Mouse (Mus musculus): ENCODE measurements around the gene Kptn. TPM values are rescaled to one million over a fixed set of nuclear protein-coding genes. Genes with fewer than 3 reads are reported as not detected.
A peak's percentile ranks its signal among the peaks of the same experiment; 100 is the strongest.

The Kptn gene
- polyA plus RNA-seq, 1 experiment = 56.4 TPM

- no peak overlapping the region for H3K4me3 ChIP-seq (replicated peaks; ENCODE audit: insufficient read depth, low read depth, low read length)
- H3K4me1 ChIP-seq (ENCODE audit: control insufficient read depth, insufficient read depth, low read length) = peaks cover 22% of the 10 kb centered on the region
- TF ChIP-seq CTCF (IDR thresholded peaks at IDR 0.05; ENCODE audit: borderline replicate concordance, insufficient read depth, low read depth, low read length) = no peak
- TF ChIP-seq POLR2A (IDR thresholded peaks at IDR 0.05; ENCODE audit: borderline replicate concordance, insufficient read depth, low read length) = no peak
Observed at GRCm38 (mm10) chr7:16172586-16173140, 53.0 kb downstream of the Kptn start.

GRCm38 (mm10) chr7:16173146-16173545 is 53.5 kb downstream of the Kptn start:
- H3K27ac ChIP-seq (ENCODE audit: insufficient read depth, low read length) = no peak overlapping the region
- 76% methylated on average over 5 of the region's 5 CpGs for WGBS

More at GRCm38 (mm10) chr7:16172586-16173140, 53.0 kb downstream of the Kptn start:
- Histone ChIP-seq H3K27ac (ENCODE audit: insufficient read depth, low read length) (no peak overlapping the region), H3K27me3 (ENCODE audit: control insufficient read depth, insufficient read depth, low read length) (no peaks in the 10 kb centered on the region)
- WGBS = 4% methylated on average over 1 of the region's 1 CpGs
- no peak for DNase-seq

GRCm38 (mm10) chr7:16174597-16175541 is 55.2 kb downstream of the Kptn start, which contains the start of gene Meis3:
TSS of gene Meis3 (plus strand) at chr7:16175090.
- Histone ChIP-seq H3K27ac (ENCODE audit: insufficient read depth, low read length) (peak within 1 kb of the TSS; percentile 66), H3K4me3 (replicated peaks; ENCODE audit: insufficient read depth, low read depth, low read length) (peak within 1 kb of the TSS; percentile 94), H3K27me3 (ENCODE audit: control insufficient read depth, insufficient read depth, low read length) (no peaks in the 10 kb centered on the region), H3K4me1 (ENCODE audit: control insufficient read depth, insufficient read depth, low read length) (peaks cover 22% of the 10 kb centered on the region)
- peak; percentile 63 to 67 for DNase-seq
- WGBS = under 1% methylated on average over 41 of the region's 42 CpGs
- TF ChIP-seq POLR2A (IDR thresholded peaks at IDR 0.05; ENCODE audit: borderline replicate concordance, insufficient read depth, low read length) (peak; percentile 35; the same call in 1 of the 2 replicates), CTCF (IDR thresholded peaks at IDR 0.05; ENCODE audit: borderline replicate concordance, insufficient read depth, low read depth, low read length) (peak; percentile 44; the same call in 1 of the 2 replicates)

More at GRCm38 (mm10) chr7:16173146-16173545, 53.5 kb downstream of the Kptn start:
- no peak for DNase-seq
- no peaks in the 10 kb centered on the region for H3K27me3 ChIP-seq (ENCODE audit: control insufficient read depth, insufficient read depth, low read length)
- peaks cover 22% of the 10 kb centered on the region for H3K4me1 ChIP-seq (ENCODE audit: control insufficient read depth, insufficient read depth, low read length)
- TF ChIP-seq CTCF (IDR thresholded peaks at IDR 0.05; ENCODE audit: borderline replicate concordance, insufficient read depth, low read depth, low read length) (no peak), POLR2A (IDR thresholded peaks at IDR 0.05; ENCODE audit: borderline replicate concordance, insufficient read depth, low read length) (no peak)
- H3K4me3 ChIP-seq (replicated peaks; ENCODE audit: insufficient read depth, low read depth, low read length) = no peak overlapping the region

DNA sequence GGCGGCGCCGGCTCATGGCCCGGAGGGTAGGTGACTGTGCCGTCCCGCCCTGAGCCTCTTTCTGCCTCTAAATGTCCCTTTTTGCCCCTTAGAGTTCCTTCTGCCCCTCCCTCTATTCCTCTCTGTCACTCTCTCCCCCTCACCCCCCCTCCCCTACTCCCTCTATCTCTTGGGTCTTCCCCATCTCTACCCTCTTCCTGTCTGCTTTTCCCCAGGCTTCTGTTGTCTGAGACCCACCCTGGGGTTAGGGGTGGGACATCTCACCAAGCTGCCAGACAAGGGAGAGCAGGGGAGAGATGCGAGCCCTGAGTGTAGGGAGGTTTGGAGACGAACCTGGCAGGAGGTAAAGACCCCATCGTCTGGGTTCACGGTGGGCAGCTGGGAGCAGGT is 55.8 kb downstream of the Kptn start:
- peak overlapping the region; percentile 94 for H3K4me3 ChIP-seq (replicated peaks; ENCODE audit: insufficient read depth, low read depth, low read length)
- no peak for TF ChIP-seq CTCF (IDR thresholded peaks at IDR 0.05; ENCODE audit: borderline replicate concordance, insufficient read depth, low read depth, low read length)
- DNase-seq = no peak
- no peaks in the 10 kb centered on the region for H3K27me3 ChIP-seq (ENCODE audit: control insufficient read depth, insufficient read depth, low read length)
- peaks cover 22% of the 10 kb centered on the region for H3K4me1 ChIP-seq (ENCODE audit: control insufficient read depth, insufficient read depth, low read length)
- peak overlapping the region; percentile 66 for H3K27ac ChIP-seq (ENCODE audit: insufficient read depth, low read length)
- WGBS = under 1% methylated on average over 10 of the region's 10 CpGs

Other genes starting within 250 kb of the Kptn start
- not detected in 2 replicates for gene Crx, start 239.9 kb upstream of the Kptn start, polyA plus RNA-seq (2012; rRNA removed)
- gene Crxos, start 237.3 kb upstream of the Kptn start, polyA plus RNA-seq (2012; rRNA removed) = 0.11 TPM in 1 of 2 replicates, not detected in the other
- 870 and 931 TPM in 2 replicates for gene Selenow, start 197.5 kb upstream of the Kptn start, polyA plus RNA-seq (2012; rRNA removed)
- gene Nop53, start 173.8 kb upstream of the Kptn start, polyA plus RNA-seq (2012; rRNA removed) = 104 and 108 TPM in 2 replicates
- 7.4 and 7.5 TPM in 2 replicates for gene Ehd2, start 152.3 kb upstream of the Kptn start, polyA plus RNA-seq (2012; rRNA removed)
- 12.3 and 12.4 TPM in 2 replicates for gene Bicra, start 72.0 kb upstream of the Kptn start, polyA plus RNA-seq (2012; rRNA removed)
- gene Zfp541, start 58.1 kb upstream of the Kptn start, polyA plus RNA-seq (2012; rRNA removed) = 0.16 and 0.28 TPM in 2 replicates
- gene Napa, start 21.4 kb upstream of the Kptn start, polyA plus RNA-seq (2012; rRNA removed) = 447 and 471 TPM in 2 replicates
- 84.6 and 116 TPM in 2 replicates for gene Slc8a2, start 9.9 kb downstream of the Kptn start, polyA plus RNA-seq (2012; rRNA removed)
- 93.5 and 94.2 TPM in 2 replicates for gene Meis3, start 55.2 kb downstream of the Kptn start, polyA plus RNA-seq (2012; rRNA removed)
- 11.7 and 13.3 TPM in 2 replicates for gene Dhx34, start 102.1 kb downstream of the Kptn start, polyA plus RNA-seq (2012; rRNA removed)
- 0.19 and 0.20 TPM in 2 replicates for gene C5ar2, start 124.3 kb downstream of the Kptn start, polyA plus RNA-seq (2012; rRNA removed)
- gene C5ar1, start 139.6 kb downstream of the Kptn start, polyA plus RNA-seq (2012; rRNA removed) = 0.75 and 0.95 TPM in 2 replicates
- 60.1 and 61.1 TPM in 2 replicates for gene Inafm1, start 153.7 kb downstream of the Kptn start, polyA plus RNA-seq (2012; rRNA removed)
- gene Ccdc9, start 166.9 kb downstream of the Kptn start, polyA plus RNA-seq (2012; rRNA removed) = 81.1 and 91.1 TPM in 2 replicates
- gene Bbc3, start 188.5 kb downstream of the Kptn start, polyA plus RNA-seq (2012; rRNA removed) = 17.0 and 20.3 TPM in 2 replicates

Measured in cerebellum, adult 2 months (tissue).